Mouse (Mus musculus) small intestine, adult 2 months (tissue): ENCODE measurements around the gene Drosha.

Source experiments
- CTCF ChIP-seq: fragments of 200-500 bp; IDR thresholded peaks from 2 replicates; pipeline ENCODE4 v1.5.1; 2012; ENCODE audit warnings: low read depth, mild to moderate bottlenecking, control low read depth, inconsistent platforms, low read length, moderate library complexity, mixed read lengths; ENCODE audit not compliant: insufficient replicate concordance, insufficient read length; ENCODE audit errors: extremely low read depth
- POLR2A ChIP-seq: fragments of 200-500 bp; IDR thresholded peaks from 2 replicates; pipeline ENCODE4 v1.6.1; 2012; ENCODE audit warnings: low read depth, mild to moderate bottlenecking, control low read depth, inconsistent platforms, low read length, moderate library complexity

DNA sequence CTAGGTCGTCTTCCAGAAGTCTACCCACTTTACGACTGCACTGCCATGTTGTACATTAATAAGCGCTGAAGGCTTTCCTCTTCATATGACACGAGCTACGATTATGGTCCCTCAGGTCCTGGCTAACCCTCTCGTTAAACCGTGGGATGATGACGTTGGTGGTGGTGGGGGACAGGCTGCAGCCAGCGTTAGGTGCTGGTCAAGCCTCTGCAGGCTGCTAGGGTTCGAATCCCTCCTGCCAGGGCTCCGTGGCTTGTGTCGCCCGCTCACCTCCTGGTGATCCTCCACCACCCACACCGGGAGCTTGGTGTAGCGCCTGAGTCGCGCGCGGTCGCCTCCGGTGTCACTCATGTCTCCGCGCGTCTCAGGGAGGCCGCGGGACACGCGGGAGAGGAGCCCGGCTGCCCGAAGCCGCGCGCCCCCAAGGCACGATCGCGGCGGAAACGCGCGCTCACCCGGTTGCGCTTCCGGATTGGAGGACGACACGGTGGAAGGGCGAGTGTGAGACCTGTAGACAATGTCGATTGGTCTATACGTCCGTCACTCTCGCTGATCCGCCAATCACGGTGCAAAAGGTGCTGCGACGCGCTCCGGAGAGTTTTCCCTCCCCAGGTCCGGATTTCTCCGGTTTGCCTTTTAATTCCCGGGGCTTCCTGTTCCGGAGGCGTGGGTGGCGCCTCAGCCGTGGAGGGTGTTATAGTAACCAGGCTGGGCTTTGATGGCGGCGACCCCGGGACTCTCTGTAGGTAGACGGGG, at the start of gene Drosha, which contains the start of gene 6030458C11Rik:
- TF ChIP-seq CTCF (no peak), POLR2A (peak; percentile 24; the same call in 1 of the 2 replicates)
